Mouse (Mus musculus) CH12.LX (cell line): ENCODE measurements around the gene Psmb1. TPM values are rescaled to one million over a fixed set of nuclear protein-coding genes. Genes with fewer than 3 reads are reported as not detected.

ENCODE experiments used
- DNase-seq: peaks from one replicate; pipeline ENCODE4 v3.0.0-alpha.2; 2013; ENCODE audit errors: extremely low read depth
- H3K27ac ChIP-seq: 2 replicates; pipeline ENCODE4 v1.5.1; 2012; ENCODE audit warnings: low read depth, mild to moderate bottlenecking, control low read depth, moderate library complexity; ENCODE audit not compliant: insufficient read depth
- H3K27me3 ChIP-seq: replicated peaks from 2 replicates; pipeline ENCODE3; 2012; ENCODE audit warnings: inconsistent platforms
- H3K36me3 ChIP-seq, 2 experiments: replicated peaks in 1 of 2; 2 replicates each; pipeline versions ENCODE3 to v1.6.1; 2012; ENCODE audit warnings: inconsistent platforms in 1 of 2, low read length in 1 of 2, mild to moderate bottlenecking in 1 of 2, mixed read lengths in 1 of 2, moderate library complexity in 1 of 2; ENCODE audit not compliant: control insufficient read depth in 1 of 2, insufficient read depth in 1 of 2
- H3K4me1 ChIP-seq, 2 experiments: 2 replicates each; pipeline ENCODE4 v1.6.1; 2012; ENCODE audit warnings: inconsistent platforms in 1 of 2, moderate library complexity in 1 of 2; ENCODE audit not compliant: insufficient read depth in 2 of 2, control insufficient read depth in 1 of 2
- H3K4me2 ChIP-seq: 2 replicates; pipeline ENCODE4 v1.6.1; 2012; ENCODE audit warnings: low read depth, mild to moderate bottlenecking, control low read depth; ENCODE audit not compliant: poor library complexity, insufficient read depth, severe bottlenecking
- H3K4me3 ChIP-seq, 3 experiments: fragments of 150-350 bp in 1 of 3; sonication (generic) in 1 of 3; replicated peaks in 1 of 3; 2 replicates each; pipeline versions ENCODE3 to v1.5.1; 2011 to 2012; ENCODE audit warnings: low read depth in 2 of 3, low read length in 2 of 3, mild to moderate bottlenecking in 2 of 3, moderate library complexity in 2 of 3, control low read depth in 1 of 3, improper control_type of control experiment in 1 of 3, inconsistent platforms in 1 of 3, mixed read lengths in 1 of 3; ENCODE audit not compliant: poor library complexity in 1 of 3
- H3K79me2 ChIP-seq: replicated peaks from 2 replicates; pipeline ENCODE4 v1.6.1; 2012; ENCODE audit warnings: mild to moderate bottlenecking, moderate library complexity; ENCODE audit not compliant: control insufficient read depth, poor library complexity, insufficient read depth, severe bottlenecking; ENCODE audit errors: extremely low read depth
- H3K9ac ChIP-seq: 2 replicates; pipeline ENCODE4 v1.6.1; 2012; ENCODE audit warnings: low read depth, mild to moderate bottlenecking, control low read depth, moderate library complexity; ENCODE audit not compliant: insufficient read depth
- H3K9me3 ChIP-seq: replicated peaks from 2 replicates; pipeline ENCODE3; 2012; ENCODE audit warnings: low read length, inconsistent platforms, mixed read lengths
- BHLHE40 ChIP-seq: IDR thresholded peaks from 2 replicates; pipeline ENCODE4 v1.6.1; 2011; ENCODE audit warnings: mild to moderate bottlenecking, low read depth, low read length, improper control_type of control experiment
- CTCF ChIP-seq, 2 experiments: IDR thresholded peaks in 1 of 2; conservative IDR thresholded peaks in 1 of 2; 2 replicates each; pipeline ENCODE4 v1.5.1; 2011 to 2012; ENCODE audit warnings: low read depth in 2 of 2, low read length in 2 of 2, improper control_type of control experiment in 1 of 2, inconsistent platforms in 1 of 2, mild to moderate bottlenecking in 1 of 2, moderate library complexity in 1 of 2
- E2F4 ChIP-seq: IDR thresholded peaks from 2 replicates; pipeline ENCODE4 v1.6.1; 2011; ENCODE audit warnings: low read depth, low read length, improper control_type of control experiment; ENCODE audit not compliant: insufficient replicate concordance
- ELF1 ChIP-seq: IDR thresholded peaks from 2 replicates; pipeline ENCODE4 v1.6.1; 2014; ENCODE audit warnings: low read depth, mild to moderate bottlenecking, inconsistent platforms, low read length, improper control_type of control experiment
- ETS1 ChIP-seq: conservative IDR thresholded peaks from 2 replicates; pipeline ENCODE4 v1.6.1; 2012; ENCODE audit warnings: low read depth, mild to moderate bottlenecking, inconsistent platforms, low read length, improper control_type of control experiment, moderate library complexity
- GABPA ChIP-seq: IDR thresholded peaks from 2 replicates; pipeline ENCODE4 v1.6.1; 2012; ENCODE audit warnings: low read depth, low read length, improper control_type of control experiment, inconsistent platforms; ENCODE audit not compliant: insufficient replicate concordance
- HCFC1 ChIP-seq: IDR thresholded peaks from 2 replicates; pipeline ENCODE4 v1.6.1; 2012; ENCODE audit warnings: low read depth, mild to moderate bottlenecking, inconsistent platforms, low read length, improper control_type of control experiment
- IRF4 ChIP-seq: IDR thresholded peaks from 2 replicates; pipeline ENCODE4 v1.6.1; 2014; ENCODE audit warnings: low read depth, mild to moderate bottlenecking, inconsistent platforms, low read length, improper control_type of control experiment
- JUND ChIP-seq: conservative IDR thresholded peaks from 2 replicates; pipeline ENCODE4 v1.6.1; 2011; ENCODE audit warnings: low read depth, low read length, improper control_type of control experiment
- KAT2A ChIP-seq: IDR thresholded peaks from 2 replicates; pipeline ENCODE4 v1.6.1; 2012; ENCODE audit warnings: low read length, improper control_type of control experiment, inconsistent platforms; ENCODE audit not compliant: insufficient replicate concordance
- MAX ChIP-seq: IDR thresholded peaks from 2 replicates; pipeline ENCODE4 v1.6.1; 2011; ENCODE audit warnings: low read length, improper control_type of control experiment
- MEF2A ChIP-seq: IDR thresholded peaks from 2 replicates; pipeline ENCODE4 v1.6.1; 2014; ENCODE audit warnings: low read depth, mild to moderate bottlenecking, inconsistent platforms, low read length, improper control_type of control experiment, borderline replicate concordance
- MXI1 ChIP-seq: IDR thresholded peaks from 2 replicates; pipeline ENCODE4 v1.6.1; 2011; ENCODE audit warnings: mild to moderate bottlenecking, low read depth, low read length, improper control_type of control experiment
- MYC ChIP-seq: IDR thresholded peaks from 2 replicates; pipeline ENCODE4 v1.6.1; 2011; ENCODE audit warnings: low read depth, mild to moderate bottlenecking, improper control_type of control experiment, low read length
- NELFE ChIP-seq: IDR thresholded peaks from 2 replicates; pipeline ENCODE4 v1.6.1; 2011; ENCODE audit warnings: low read depth, low read length, improper control_type of control experiment
- NRF1 ChIP-seq: IDR thresholded peaks from 2 replicates; pipeline ENCODE4 v1.6.1; 2014; ENCODE audit warnings: low read depth, mild to moderate bottlenecking, inconsistent platforms, low read length, improper control_type of control experiment, moderate library complexity
- POLR2A ChIP-seq: IDR thresholded peaks from 2 replicates; pipeline ENCODE4 v1.6.1; 2011; ENCODE audit warnings: low read depth, mild to moderate bottlenecking, improper control_type of control experiment, low read length
- POLR2AphosphoS2 ChIP-seq: IDR thresholded peaks from 2 replicates; pipeline ENCODE4 v1.6.1; 2011; ENCODE audit warnings: low read depth, low read length, improper control_type of control experiment
- SIN3A ChIP-seq: IDR thresholded peaks from 2 replicates; pipeline ENCODE4 v1.6.1; 2012; ENCODE audit warnings: low read length, improper control_type of control experiment, inconsistent platforms
- TBP ChIP-seq: conservative IDR thresholded peaks from 2 replicates; pipeline ENCODE4 v1.6.1; 2011; ENCODE audit warnings: low read depth, low read length, improper control_type of control experiment
- TCF12 ChIP-seq: IDR thresholded peaks from 2 replicates; pipeline ENCODE4 v1.6.1; 2014; ENCODE audit warnings: low read depth, mild to moderate bottlenecking, inconsistent platforms, low read length, improper control_type of control experiment
- USF1 ChIP-seq: IDR thresholded peaks from 2 replicates; pipeline ENCODE4 v1.6.1; 2014; ENCODE audit warnings: low read depth, mild to moderate bottlenecking, inconsistent platforms, low read length, improper control_type of control experiment
- USF2 ChIP-seq: conservative IDR thresholded peaks from 2 replicates; pipeline ENCODE4 v1.6.1; 2011; ENCODE audit warnings: low read depth, low read length, improper control_type of control experiment
- ZMIZ1 ChIP-seq: IDR thresholded peaks from 2 replicates; pipeline ENCODE4 v1.6.1; 2012; ENCODE audit warnings: low read depth, mild to moderate bottlenecking, inconsistent platforms, low read length, improper control_type of control experiment
- dilution Hi-C: fragments of 300-500 bp; cut with MboI; formaldehyde crosslinking; loops from 2 replicates; pipeline ENCODE4 v1.14.3; 2020; ENCODE audit warnings: low sequenced_read_pairs; ENCODE audit not compliant: extremely low pct_unique_long_range_greater_than_20kb, extremely low pct_ligation_motif_present
- in situ Hi-C: fragments of 300-500 bp; cut with MboI; formaldehyde crosslinking; loops from 3 replicates; pipeline ENCODE4 v1.14.3; 2019; ENCODE audit warnings: low sequenced_read_pairs, low pct_ligation_motif_present, low pct_unique_long_range_greater_than_20kb, mixed read lengths
- polyA plus RNA-seq: library from polyadenylated mRNA; unstranded; fragments of >175 nt; gene quantifications from 2 replicates; pipeline ENCODE4 v1.2.1, GENCODE M21; 2012; ENCODE audit warnings: low read depth; ENCODE audit not compliant: insufficient read length
- total RNA-seq, 2 experiments: library from RNA; depleted of rRNA; stranded (reverse); fragments of 300-350 nt in 1 of 2; fragments of >200 nt in 1 of 2; gene quantifications; 2 replicates each; pipeline ENCODE4 v1.2.3; 2012 to 2014

The Psmb1 gene
- total and polyA plus RNA-seq, 3 experiments = 186 to 416 (median 212) TPM

- in situ Hi-C loops = no loop called here
- Histone ChIP-seq H3K27me3 (no peaks in the 10 kb centered on the region), H3K79me2 (peaks cover 59% of the 10 kb centered on the region), H3K4me2 (peak overlapping the region; percentile 97), H3K27ac (peak overlapping the region; percentile 42; the same call in 1 of the 2 replicates), H3K9me3 (no peaks in the 10 kb centered on the region), H3K9ac (peak overlapping the region; percentile 67), H3K4me3 (peak overlapping the region; percentile 65 to 98 (median 84)), H3K4me1 (peaks cover 4 to 31% of the 10 kb centered on the region in 2 experiments; a peak in 3 of 4 replicates), H3K36me3 (peaks cover 16 to 48% of the 10 kb centered on the region in 2 experiments)
- TF ChIP-seq MXI1 (no peak), NELFE (no peak), HCFC1 (no peak), E2F4 (no peak), JUND (no peak), ELF1 (no peak)
- no peak for DNase-seq
- dilution Hi-C loops = no loop called here
Observed at GRCm38 (mm10) chr17:15498753-15499113, 818 bp downstream of the Psmb1 start.

GRCm38 (mm10) chr17:15497882-15498752, 1.4 kb downstream of the Psmb1 start:
- peaks cover 63% of the 10 kb centered on the region for H3K79me2 ChIP-seq
- in situ Hi-C loops (no loop called here), dilution Hi-C loops (no loop called here)
- peaks cover 4 to 31% of the 10 kb centered on the region in 2 experiments; a peak in 3 of 4 replicates for H3K4me1 ChIP-seq
- peak overlapping the region; percentile 84 to 98 (median 94) for H3K4me3 ChIP-seq
- H3K9me3 ChIP-seq = no peaks in the 10 kb centered on the region
- peak; percentile 92 for DNase-seq
- TF ChIP-seq POLR2A (peak; percentile 86), MEF2A (peak; percentile 68; the same call in 1 of the 2 replicates), MYC (peak; percentile 62), NRF1 (peak; percentile 76), ETS1 (no peak), MXI1 (peak; percentile 91), USF1 (no peak), MAX (peak; percentile 52; the same call in 1 of the 2 replicates), KAT2A (peak; percentile 71; the same call in 1 of the 2 replicates), GABPA (peak; percentile 65; the same call in 1 of the 2 replicates), USF2 (no peak), E2F4 (no peak), TCF12 (peak; percentile 90), ZMIZ1 (peak; percentile 72), SIN3A (peak; percentile 98), CTCF (conservative IDR thresholded peaks at IDR 0.05 in 1 of 2, IDR thresholded peaks at IDR 0.05 in 1 of 2; ENCODE audit: low read depth in 2 of 2, low read length in 2 of 2) (no peak), ELF1 (peak; percentile 95), IRF4 (no peak; the same call in 1 of the 2 replicates), POLR2AphosphoS2 (peak; percentile 76; the same call in 1 of the 2 replicates), BHLHE40 (no peak), NELFE (peak; percentile 87), HCFC1 (peak; percentile 90), TBP (peak; percentile 53; the same call in 1 of the 2 replicates)
- no peaks in the 10 kb centered on the region for H3K27me3 ChIP-seq
- peak overlapping the region; percentile 72 for H3K27ac ChIP-seq
- H3K4me2 ChIP-seq = peak overlapping the region; percentile 97
- H3K9ac ChIP-seq = peak overlapping the region; percentile 67
- H3K36me3 ChIP-seq = peaks cover 21 to 50% of the 10 kb centered on the region in 2 experiments
